Mouse (Mus musculus) ovary, postnatal 36 days (tissue): ENCODE results near the gene Thsd7b.
"Not testable (repeated sequence)": the region's sequence is repeated elsewhere in the genome, so short reads cannot be mapped to it uniquely, and the experiment has no call there.

Source experiments
- DNase-seq: peaks from one replicate; pipeline ENCODE4 v3.0.0; 2022; ENCODE audit warnings: low spot score, mixed read lengths

Thsd7b gene

GRCm38 (mm10) chr1:130112580-130113314 is 839.6 kb downstream of the Thsd7b start:
- no peak for DNase-seq

- DNase-seq: no peak
These were observed 840.4 kb downstream of the Thsd7b start for GRCm38 (mm10) chr1:130113549-130113948.

GRCm38 (mm10) chr1:130130901-130131300 is 857.8 kb downstream of the Thsd7b start:
- DNase-seq: no peak

GRCm38 (mm10) chr1:130166187-130166586 is 893.1 kb downstream of the Thsd7b start:
- no peak for DNase-seq

GRCm38 (mm10) chr1:130167260-130167659 is 894.2 kb downstream of the Thsd7b start:
- DNase-seq: no peak

- DNase-seq: no peak
These were observed 896.8 kb downstream of the Thsd7b start for GRCm38 (mm10) chr1:130169875-130170274.

- no peak for DNase-seq
These were observed 897.2 kb downstream of the Thsd7b start for GRCm38 (mm10) chr1:130170290-130170689.

- not testable (repeated sequence) for DNase-seq
These were observed 913.7 kb downstream of the Thsd7b start for GRCm38 (mm10) chr1:130186836-130187235.

GRCm38 (mm10) chr1:130192190-130193028 is 919.3 kb downstream of the Thsd7b start:
- no peak for DNase-seq

GRCm38 (mm10) chr1:130217404-130217803 is 944.3 kb downstream of the Thsd7b start:
- DNase-seq: no peak

- no peak for DNase-seq
These were observed 949.8 kb downstream of the Thsd7b start for GRCm38 (mm10) chr1:130222904-130223303.

- no peak for DNase-seq
These were observed 972.5 kb downstream of the Thsd7b start for GRCm38 (mm10) chr1:130245563-130245962.

- DNase-seq: not testable (repeated sequence)
These were observed 973.2 kb downstream of the Thsd7b start for GRCm38 (mm10) chr1:130246264-130246663.

- not testable (repeated sequence) for DNase-seq
These were observed 973.8 kb downstream of the Thsd7b start for GRCm38 (mm10) chr1:130246930-130247329.

GRCm38 (mm10) chr1:130262046-130262445 is 988.9 kb downstream of the Thsd7b start:
- DNase-seq: no peak
